Mouse (Mus musculus): ENCODE results near the gene Atp8b4. TPM values are rescaled to one million over a fixed set of nuclear protein-coding genes. Genes with fewer than 3 reads are reported as not detected.

The Atp8b4 gene
- polyA plus RNA-seq, 1 experiment from 2014 or later = 0.44 TPM

DNA sequence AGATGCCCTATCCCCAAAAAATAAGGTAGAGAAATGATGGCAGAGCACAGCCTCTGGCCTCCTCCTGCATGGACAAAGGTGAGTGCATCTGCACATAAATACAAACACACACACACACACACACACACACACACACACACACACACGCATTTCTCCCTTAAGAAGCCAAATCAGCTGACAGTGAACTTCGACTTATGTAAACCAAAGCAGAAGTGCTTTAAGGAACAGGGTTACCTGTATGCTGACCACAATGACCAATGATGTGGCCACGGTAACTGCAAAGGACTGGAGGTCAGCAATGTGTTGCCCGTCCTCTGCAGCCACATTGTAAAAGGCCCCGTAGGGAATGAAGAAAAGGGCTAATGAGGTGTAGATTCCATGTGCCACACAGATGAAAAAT is 163.3 kb downstream of the Atp8b4 start:
- Histone ChIP-seq H3K27me3 (ENCODE audit: control insufficient read depth, insufficient read depth, low read length) (no peaks in the 10 kb centered on the region), H3K4me1 (replicated peaks; ENCODE audit: control insufficient read depth, insufficient read depth, low read length) (no peaks in the 10 kb centered on the region), H3K27ac (ENCODE audit: low read depth, low read length) (no peak overlapping the region), H3K9ac (ENCODE audit: low read length) (no peak overlapping the region), H3K36me3 (ENCODE audit: control insufficient read depth, insufficient read depth, low read length) (no peaks in the 10 kb centered on the region), H3K4me3 (ENCODE audit: low read depth, low read length) (no peak overlapping the region), H3K9me3 (ENCODE audit: control insufficient read depth, low read length) (no peaks in the 10 kb centered on the region), H3K4me2 (ENCODE audit: low read depth, low read length, severe bottlenecking) (no peak overlapping the region)
- 86% methylated on average over 5 of the region's 5 CpGs for WGBS
- DNase-seq (ENCODE audit: low spot score) (no peak), ATAC-seq (replicated peaks; ENCODE audit: low FRiP score) (no peak)

DNA sequence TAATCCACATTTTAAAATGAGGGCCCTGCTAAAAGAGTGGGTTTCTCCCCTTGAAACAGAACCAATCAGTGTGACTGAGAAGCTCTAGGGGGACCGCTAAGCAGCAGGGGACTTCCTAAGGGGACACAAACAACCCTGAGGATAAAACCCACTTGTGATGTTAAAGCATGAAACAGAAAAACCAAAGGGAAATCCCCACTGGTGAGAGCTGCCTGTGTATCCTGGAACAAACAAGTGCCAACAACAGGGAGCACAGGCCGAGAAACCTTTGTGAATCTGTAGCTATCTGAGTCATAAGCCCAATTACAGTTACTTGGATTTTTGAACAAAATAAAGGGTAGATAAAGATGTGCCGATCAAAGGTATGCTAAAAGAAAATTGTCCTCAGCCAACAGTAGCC is 168.7 kb downstream of the Atp8b4 start:
- no peaks in the 10 kb centered on the region for H3K4me1 ChIP-seq (replicated peaks; ENCODE audit: control insufficient read depth, insufficient read depth, low read length)
- DNase-seq (ENCODE audit: low spot score) (no peak), ATAC-seq (replicated peaks; ENCODE audit: low FRiP score) (no peak)
- H3K27ac ChIP-seq (ENCODE audit: low read depth, low read length) = no peak overlapping the region
- H3K9ac ChIP-seq (ENCODE audit: low read length) = no peak overlapping the region
- WGBS = 87% methylated on average over 3 of the region's 3 CpGs
- H3K27me3 ChIP-seq (ENCODE audit: control insufficient read depth, insufficient read depth, low read length) = no peaks in the 10 kb centered on the region
- H3K4me2 ChIP-seq (ENCODE audit: low read depth, low read length, severe bottlenecking) = no peak overlapping the region
- no peak overlapping the region for H3K4me3 ChIP-seq (ENCODE audit: low read depth, low read length)
- no peaks in the 10 kb centered on the region for H3K36me3 ChIP-seq (ENCODE audit: control insufficient read depth, insufficient read depth, low read length)
- no peaks in the 10 kb centered on the region for H3K9me3 ChIP-seq (ENCODE audit: control insufficient read depth, low read length)

DNA sequence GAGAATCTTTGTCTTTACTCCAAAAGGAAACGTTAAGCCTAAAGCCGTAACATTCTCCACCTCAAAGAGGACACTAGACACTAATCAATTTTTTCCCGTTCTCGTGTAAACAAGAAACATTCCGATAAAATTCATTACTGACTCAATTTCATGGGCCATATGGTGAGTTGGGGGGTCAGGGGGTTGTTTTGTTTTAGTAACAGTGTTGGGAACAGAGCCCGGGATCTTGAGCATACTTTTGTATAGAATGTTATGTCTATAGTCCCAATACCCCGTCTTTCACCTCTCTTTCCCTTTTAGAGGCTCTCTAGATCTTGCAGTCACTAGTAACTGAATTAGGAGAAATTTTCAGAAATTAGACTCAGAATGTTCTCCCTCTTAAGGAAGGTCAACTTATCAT is 177.3 kb downstream of the Atp8b4 start:
- no peak overlapping the region for H3K27ac ChIP-seq (ENCODE audit: low read depth, low read length)
- WGBS = 90% methylated on average over 7 of the region's 7 CpGs
- DNase-seq (ENCODE audit: low spot score) (no peak), ATAC-seq (replicated peaks; ENCODE audit: low FRiP score) (no peak)
- H3K27me3 ChIP-seq (ENCODE audit: control insufficient read depth, insufficient read depth, low read length) = no peaks in the 10 kb centered on the region
- H3K4me3 ChIP-seq (ENCODE audit: low read depth, low read length) = no peak overlapping the region
- no peak overlapping the region for H3K9ac ChIP-seq (ENCODE audit: low read length)
- no peaks in the 10 kb centered on the region for H3K4me1 ChIP-seq (replicated peaks; ENCODE audit: control insufficient read depth, insufficient read depth, low read length)
- H3K36me3 ChIP-seq (ENCODE audit: control insufficient read depth, insufficient read depth, low read length) = no peaks in the 10 kb centered on the region
- no peaks in the 10 kb centered on the region for H3K9me3 ChIP-seq (ENCODE audit: control insufficient read depth, low read length)
- no peak overlapping the region for H3K4me2 ChIP-seq (ENCODE audit: low read depth, low read length, severe bottlenecking)

DNA sequence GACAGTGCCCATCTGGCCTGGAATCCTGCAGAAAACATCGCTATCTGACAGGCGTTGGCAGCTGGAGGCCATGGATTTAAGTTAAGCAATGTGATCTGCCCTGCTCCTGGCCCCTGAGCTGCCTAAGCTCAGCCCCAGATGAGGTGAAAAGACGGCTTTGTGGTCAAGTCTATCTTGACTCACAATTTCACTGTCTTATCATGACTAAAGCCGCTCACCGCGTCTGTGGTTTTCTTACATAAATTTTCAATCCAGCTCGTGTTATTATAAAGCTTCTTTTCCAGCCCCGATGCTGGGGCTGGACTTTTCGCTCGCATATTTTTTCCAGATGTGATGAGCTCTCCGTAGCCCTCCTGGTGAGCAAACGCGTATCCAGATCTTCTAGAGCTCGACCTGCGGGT is 177.8 kb downstream of the Atp8b4 start:
- Histone ChIP-seq H3K36me3 (ENCODE audit: control insufficient read depth, insufficient read depth, low read length) (no peaks in the 10 kb centered on the region), H3K27me3 (ENCODE audit: control insufficient read depth, insufficient read depth, low read length) (no peaks in the 10 kb centered on the region), H3K4me1 (replicated peaks; ENCODE audit: control insufficient read depth, insufficient read depth, low read length) (no peaks in the 10 kb centered on the region), H3K27ac (ENCODE audit: low read depth, low read length) (no peak overlapping the region), H3K9ac (ENCODE audit: low read length) (no peak overlapping the region), H3K4me3 (ENCODE audit: low read depth, low read length) (no peak overlapping the region), H3K4me2 (ENCODE audit: low read depth, low read length, severe bottlenecking) (no peak overlapping the region), H3K9me3 (ENCODE audit: control insufficient read depth, low read length) (no peaks in the 10 kb centered on the region)
- 84% methylated on average over 15 of the region's 15 CpGs for WGBS
- DNase-seq (ENCODE audit: low spot score) (no peak), ATAC-seq (replicated peaks; ENCODE audit: low FRiP score) (no peak)

DNA sequence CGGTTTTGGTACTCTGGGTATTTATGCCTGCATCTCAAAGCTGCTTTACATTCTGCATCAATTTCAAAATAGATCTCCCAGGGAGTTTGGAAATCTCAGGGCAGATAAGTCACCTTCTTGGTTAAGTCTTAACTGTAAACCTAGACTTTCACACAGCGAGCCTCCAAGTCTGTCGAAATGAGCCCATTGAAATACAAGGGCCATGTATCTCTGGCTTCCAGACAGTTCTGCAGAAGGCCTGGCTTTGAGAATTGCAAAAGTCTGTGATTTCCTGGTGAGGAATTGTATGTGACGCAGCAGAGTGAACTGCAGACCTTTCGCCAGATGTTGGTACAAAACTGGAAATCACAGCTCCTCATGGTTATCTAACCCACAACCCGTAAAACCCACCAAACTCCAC is 182.4 kb downstream of the Atp8b4 start:
- no peaks in the 10 kb centered on the region for H3K9me3 ChIP-seq (ENCODE audit: control insufficient read depth, low read length)
- H3K9ac ChIP-seq (ENCODE audit: low read length) = no peak overlapping the region
- H3K4me3 ChIP-seq (ENCODE audit: low read depth, low read length) = no peak overlapping the region
- H3K27ac ChIP-seq (ENCODE audit: low read depth, low read length) = no peak overlapping the region
- WGBS = 89% methylated on average over 6 of the region's 6 CpGs
- DNase-seq (ENCODE audit: low spot score) (no peak), ATAC-seq (replicated peaks; ENCODE audit: low FRiP score) (no peak)
- no peaks in the 10 kb centered on the region for H3K36me3 ChIP-seq (ENCODE audit: control insufficient read depth, insufficient read depth, low read length)
- H3K27me3 ChIP-seq (ENCODE audit: control insufficient read depth, insufficient read depth, low read length) = no peaks in the 10 kb centered on the region
- no peak overlapping the region for H3K4me2 ChIP-seq (ENCODE audit: low read depth, low read length, severe bottlenecking)
- no peaks in the 10 kb centered on the region for H3K4me1 ChIP-seq (replicated peaks; ENCODE audit: control insufficient read depth, insufficient read depth, low read length)

DNA sequence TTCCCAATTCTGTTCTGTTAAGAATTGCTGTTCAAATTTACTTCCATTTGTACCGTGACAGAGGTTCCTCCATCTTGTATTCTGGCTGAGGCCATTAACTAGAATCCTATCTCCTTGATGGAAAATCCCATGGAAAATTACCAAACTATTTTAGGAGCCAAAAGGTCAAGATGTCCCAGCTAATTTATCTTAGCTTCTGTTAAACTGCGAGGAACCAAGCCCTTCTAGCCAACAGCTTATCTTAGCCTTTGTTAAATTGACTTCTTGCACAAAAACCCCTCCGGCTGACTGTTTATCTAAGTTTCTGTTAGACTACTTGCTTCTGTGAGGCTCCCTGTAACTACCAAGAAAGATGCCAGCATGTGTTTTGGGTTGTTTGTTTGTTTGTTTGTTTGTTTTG is 183.5 kb downstream of the Atp8b4 start:
- H3K4me2 ChIP-seq (ENCODE audit: low read depth, low read length, severe bottlenecking) = no peak overlapping the region
- no peaks in the 10 kb centered on the region for H3K9me3 ChIP-seq (ENCODE audit: control insufficient read depth, low read length)
- no peaks in the 10 kb centered on the region for H3K4me1 ChIP-seq (replicated peaks; ENCODE audit: control insufficient read depth, insufficient read depth, low read length)
- ATAC-seq (replicated peaks; ENCODE audit: low FRiP score) (no peak), DNase-seq (ENCODE audit: low spot score) (no peak)
- no peaks in the 10 kb centered on the region for H3K27me3 ChIP-seq (ENCODE audit: control insufficient read depth, insufficient read depth, low read length)
- H3K27ac ChIP-seq (ENCODE audit: low read depth, low read length) = no peak overlapping the region
- no peak overlapping the region for H3K4me3 ChIP-seq (ENCODE audit: low read depth, low read length)
- no peaks in the 10 kb centered on the region for H3K36me3 ChIP-seq (ENCODE audit: control insufficient read depth, insufficient read depth, low read length)
- WGBS = 88% methylated on average over 3 of the region's 3 CpGs
- H3K9ac ChIP-seq (ENCODE audit: low read length) = no peak overlapping the region

DNA sequence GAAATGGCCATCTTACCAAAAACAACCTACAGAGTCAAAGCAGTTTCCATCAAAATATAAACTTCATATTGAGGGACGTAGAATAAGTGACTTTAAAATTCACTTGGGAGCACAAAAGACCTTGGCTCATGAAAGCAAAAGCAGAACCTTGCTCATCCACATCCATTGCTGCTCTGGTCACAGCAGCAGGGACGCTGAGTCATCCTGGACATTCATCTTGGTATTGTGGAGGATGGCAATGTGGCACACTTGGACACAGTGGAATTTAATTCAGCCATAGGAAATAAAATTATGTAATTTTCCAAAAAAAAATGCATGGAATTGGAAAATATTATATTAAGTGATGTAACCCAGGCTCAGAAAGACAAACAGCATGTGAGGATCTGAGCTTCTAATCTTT is 184.1 kb downstream of the Atp8b4 start:
- Histone ChIP-seq H3K9me3 (ENCODE audit: control insufficient read depth, low read length) (no peaks in the 10 kb centered on the region), H3K9ac (ENCODE audit: low read length) (no peak overlapping the region), H3K27me3 (ENCODE audit: control insufficient read depth, insufficient read depth, low read length) (no peaks in the 10 kb centered on the region), H3K4me1 (replicated peaks; ENCODE audit: control insufficient read depth, insufficient read depth, low read length) (no peaks in the 10 kb centered on the region), H3K36me3 (ENCODE audit: control insufficient read depth, insufficient read depth, low read length) (no peaks in the 10 kb centered on the region), H3K27ac (ENCODE audit: low read depth, low read length) (no peak overlapping the region), H3K4me2 (ENCODE audit: low read depth, low read length, severe bottlenecking) (no peak overlapping the region), H3K4me3 (ENCODE audit: low read depth, low read length) (no peak overlapping the region)
- ATAC-seq (replicated peaks; ENCODE audit: low FRiP score) (no peak), DNase-seq (ENCODE audit: low spot score) (no peak)
- WGBS = 82% methylated on average over 2 of the region's 2 CpGs

DNA sequence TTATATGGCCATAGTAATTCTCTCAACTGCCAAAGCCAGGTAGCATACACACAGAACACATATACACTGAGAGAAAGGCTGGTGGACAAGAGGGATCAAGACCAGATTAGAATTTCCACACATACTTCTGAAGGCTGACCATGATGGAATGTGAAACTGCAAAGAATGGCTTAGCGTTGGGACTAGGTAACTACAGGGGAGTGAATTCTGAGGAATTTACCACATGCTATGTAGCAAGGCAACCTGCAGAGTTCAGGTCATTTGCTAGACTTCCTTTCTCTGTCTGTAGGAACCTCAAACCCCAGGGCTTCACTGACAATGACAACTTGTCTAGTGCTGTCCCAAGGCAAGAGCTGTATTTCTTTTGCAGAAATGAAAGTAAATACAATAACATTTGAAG is 189.4 kb downstream of the Atp8b4 start:
- Histone ChIP-seq H3K27ac (ENCODE audit: low read depth, low read length) (no peak overlapping the region), H3K4me1 (replicated peaks; ENCODE audit: control insufficient read depth, insufficient read depth, low read length) (no peaks in the 10 kb centered on the region), H3K27me3 (ENCODE audit: control insufficient read depth, insufficient read depth, low read length) (no peaks in the 10 kb centered on the region), H3K9me3 (ENCODE audit: control insufficient read depth, low read length) (no peaks in the 10 kb centered on the region), H3K9ac (ENCODE audit: low read length) (no peak overlapping the region), H3K4me3 (ENCODE audit: low read depth, low read length) (no peak overlapping the region), H3K36me3 (ENCODE audit: control insufficient read depth, insufficient read depth, low read length) (no peaks in the 10 kb centered on the region), H3K4me2 (ENCODE audit: low read depth, low read length, severe bottlenecking) (no peak overlapping the region)
- DNase-seq (ENCODE audit: low spot score) (no peak), ATAC-seq (replicated peaks; ENCODE audit: low FRiP score) (no peak)
- WGBS = 58% methylated on average over 1 of the region's 1 CpGs

DNA sequence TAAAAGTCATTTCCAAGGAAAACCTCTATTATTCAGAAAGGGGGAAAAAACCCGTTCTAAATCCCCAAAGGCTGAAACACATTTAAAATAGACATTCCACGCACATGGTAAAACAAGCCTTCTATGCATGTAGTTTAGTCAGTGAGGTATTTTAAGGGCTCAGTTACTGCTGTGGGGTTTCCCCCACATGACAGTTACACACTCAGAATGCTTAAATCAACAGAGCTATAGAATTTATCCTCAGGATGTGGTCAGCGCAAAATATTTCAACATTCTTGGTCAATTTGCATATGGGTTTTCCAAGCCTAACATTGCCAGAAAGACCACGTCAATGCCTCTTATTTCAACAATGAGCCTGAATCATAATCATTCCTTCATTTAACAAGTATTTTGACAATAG is 190.5 kb downstream of the Atp8b4 start:
- H3K4me3 ChIP-seq (ENCODE audit: low read depth, low read length) = no peak overlapping the region
- no peaks in the 10 kb centered on the region for H3K4me1 ChIP-seq (replicated peaks; ENCODE audit: control insufficient read depth, insufficient read depth, low read length)
- no peaks in the 10 kb centered on the region for H3K9me3 ChIP-seq (ENCODE audit: control insufficient read depth, low read length)
- no peak overlapping the region for H3K4me2 ChIP-seq (ENCODE audit: low read depth, low read length, severe bottlenecking)
- DNase-seq (ENCODE audit: low spot score) = no peak
- H3K27ac ChIP-seq (ENCODE audit: low read depth, low read length) = no peak overlapping the region
- 87% methylated on average over 4 of the region's 4 CpGs for WGBS
- no peaks in the 10 kb centered on the region for H3K27me3 ChIP-seq (ENCODE audit: control insufficient read depth, insufficient read depth, low read length)
- no peak for ATAC-seq (replicated peaks; ENCODE audit: low FRiP score)
- H3K9ac ChIP-seq (ENCODE audit: low read length) = no peak overlapping the region
- H3K36me3 ChIP-seq (ENCODE audit: control insufficient read depth, insufficient read depth, low read length) = no peaks in the 10 kb centered on the region
